Mouse (Mus musculus): ENCODE results near the gene Nr2f6. TPM values are rescaled to one million over a fixed set of nuclear protein-coding genes. Genes with fewer than 3 reads are reported as not detected.

Gene Nr2f6
- 68.9 and 78.6 TPM in 2 replicates for polyA plus RNA-seq (2014; fragmentation: Nextera tagmentation; extraction: Ambion mirVana)

- peak; percentile 83 for DNase-seq (ENCODE audit: low spot score)
- peak within 1 kb of the TSS; percentile 92 for H3K4me3 ChIP-seq (ENCODE audit: low read depth, low read length)
- H3K27ac ChIP-seq (replicated peaks; ENCODE audit: low read depth, low read length) = peak within 1 kb of the TSS; percentile 91
- under 1% methylated on average over 60 of the region's 89 CpGs for whole genome bisulfite sequencing
- H3K27me3 ChIP-seq (ENCODE audit: control insufficient read depth, insufficient read depth, low read length) = no peaks in the 10 kb centered on the region
- peak; percentile 8; the same call in 1 of the 2 replicates for ATAC-seq (ENCODE audit: insufficient number of reproducible peaks, low FRiP score, low TSS enrichment, low read depth)
- H3K9me3 ChIP-seq (ENCODE audit: control insufficient read depth, low read length) = no peaks in the 10 kb centered on the region
- H3K36me3 ChIP-seq (ENCODE audit: control insufficient read depth, insufficient read depth, low read length) = peaks cover 7% of the 10 kb centered on the region; the same call in 1 of the 2 replicates
- peak within 1 kb of the TSS; percentile 90 for H3K9ac ChIP-seq (ENCODE audit: low read length)
- H3K4me2 ChIP-seq (ENCODE audit: low read depth, severe bottlenecking) = peak within 1 kb of the TSS; percentile 98
- peaks cover 25% of the 10 kb centered on the region for H3K4me1 ChIP-seq (ENCODE audit: control insufficient read depth, insufficient read depth, low read length)
Observed at GRCm38 (mm10) chr8:71381421-71381970, at the start of gene Nr2f6. Gene Nr2f6, minus strand, starts transcription at chr8:71381960.

- H3K4me1 ChIP-seq (ENCODE audit: control insufficient read depth, insufficient read depth, low read length) = no peaks in the 10 kb centered on the region
- no peaks in the 10 kb centered on the region for H3K36me3 ChIP-seq (ENCODE audit: control insufficient read depth, insufficient read depth, low read length)
- no peaks in the 10 kb centered on the region for H3K9me3 ChIP-seq (ENCODE audit: control insufficient read depth, low read length)
- no peak overlapping the region for H3K4me2 ChIP-seq (ENCODE audit: low read depth, severe bottlenecking)
- ATAC-seq (ENCODE audit: insufficient number of reproducible peaks, low FRiP score, low TSS enrichment, low read depth) (no peak), DNase-seq (ENCODE audit: low spot score) (no peak)
- no peak overlapping the region for H3K4me3 ChIP-seq (ENCODE audit: low read depth, low read length)
- no peak overlapping the region for H3K27ac ChIP-seq (replicated peaks; ENCODE audit: low read depth, low read length)
- no peak overlapping the region for H3K9ac ChIP-seq (ENCODE audit: low read length)
- H3K27me3 ChIP-seq (ENCODE audit: control insufficient read depth, insufficient read depth, low read length) = no peaks in the 10 kb centered on the region
Observed at GRCm38 (mm10) chr8:71422121-71422520, 40.4 kb upstream of the Nr2f6 start.

- Histone ChIP-seq H3K27me3 (ENCODE audit: control insufficient read depth, insufficient read depth, low read length) (no peaks in the 10 kb centered on the region), H3K9me3 (ENCODE audit: control insufficient read depth, low read length) (no peaks in the 10 kb centered on the region), H3K4me2 (ENCODE audit: low read depth, severe bottlenecking) (no peak overlapping the region), H3K4me1 (ENCODE audit: control insufficient read depth, insufficient read depth, low read length) (no peaks in the 10 kb centered on the region), H3K4me3 (ENCODE audit: low read depth, low read length) (no peak overlapping the region), H3K36me3 (ENCODE audit: control insufficient read depth, insufficient read depth, low read length) (peaks cover 10% of the 10 kb centered on the region; the same call in 1 of the 2 replicates), H3K9ac (ENCODE audit: low read length) (no peak overlapping the region), H3K27ac (replicated peaks; ENCODE audit: low read depth, low read length) (no peak overlapping the region)
- DNase-seq (ENCODE audit: low spot score) = no peak
- no peak for ATAC-seq (ENCODE audit: insufficient number of reproducible peaks, low FRiP score, low TSS enrichment, low read depth)
- WGBS = 57% methylated on average over 11 of the region's 11 CpGs
Observed at GRCm38 (mm10) chr8:71411535-71412273, 29.9 kb upstream of the Nr2f6 start.

GRCm38 (mm10) chr8:71408231-71408630 lies 26.5 kb upstream of the Nr2f6 start:
- no peak overlapping the region for H3K4me3 ChIP-seq (ENCODE audit: low read depth, low read length)
- 94% methylated on average over 4 of the region's 4 CpGs for WGBS
- no peak for DNase-seq (ENCODE audit: low spot score)
- H3K9me3 ChIP-seq (ENCODE audit: control insufficient read depth, low read length) = no peaks in the 10 kb centered on the region
- ATAC-seq (ENCODE audit: insufficient number of reproducible peaks, low FRiP score, low TSS enrichment, low read depth) = no peak
- peaks cover 4% of the 10 kb centered on the region; the same call in 1 of the 2 replicates for H3K4me1 ChIP-seq (ENCODE audit: control insufficient read depth, insufficient read depth, low read length)
- H3K9ac ChIP-seq (ENCODE audit: low read length) = no peak overlapping the region
- no peak overlapping the region for H3K27ac ChIP-seq (replicated peaks; ENCODE audit: low read depth, low read length)
- no peaks in the 10 kb centered on the region for H3K27me3 ChIP-seq (ENCODE audit: control insufficient read depth, insufficient read depth, low read length)
- H3K4me2 ChIP-seq (ENCODE audit: low read depth, severe bottlenecking) = no peak overlapping the region
- peaks cover 10% of the 10 kb centered on the region; the same call in 1 of the 2 replicates for H3K36me3 ChIP-seq (ENCODE audit: control insufficient read depth, insufficient read depth, low read length)

GRCm38 (mm10) chr8:71407441-71407840 lies 25.7 kb upstream of the Nr2f6 start:
- H3K9ac ChIP-seq (ENCODE audit: low read length) = 0 out of 2 replicates have a peak overlapping the region, but pooled peaks have one; percentile 7
- peaks cover 10% of the 10 kb centered on the region; the same call in 1 of the 2 replicates for H3K36me3 ChIP-seq (ENCODE audit: control insufficient read depth, insufficient read depth, low read length)
- no peak overlapping the region for H3K27ac ChIP-seq (replicated peaks; ENCODE audit: low read depth, low read length)
- H3K9me3 ChIP-seq (ENCODE audit: control insufficient read depth, low read length) = no peaks in the 10 kb centered on the region
- peaks cover 4% of the 10 kb centered on the region; the same call in 1 of the 2 replicates for H3K4me1 ChIP-seq (ENCODE audit: control insufficient read depth, insufficient read depth, low read length)
- no peak overlapping the region for H3K4me2 ChIP-seq (ENCODE audit: low read depth, severe bottlenecking)
- peak; percentile 21 for DNase-seq (ENCODE audit: low spot score)
- H3K27me3 ChIP-seq (ENCODE audit: control insufficient read depth, insufficient read depth, low read length) = no peaks in the 10 kb centered on the region
- 94% methylated on average over 14 of the region's 14 CpGs for whole genome bisulfite sequencing
- no peak for ATAC-seq (ENCODE audit: insufficient number of reproducible peaks, low FRiP score, low TSS enrichment, low read depth)
- H3K4me3 ChIP-seq (ENCODE audit: low read depth, low read length) = no peak overlapping the region; the same call in 1 of the 2 replicates

GRCm38 (mm10) chr8:71406099-71407015 lies 24.6 kb upstream of the Nr2f6 start:
- Histone ChIP-seq H3K27me3 (ENCODE audit: control insufficient read depth, insufficient read depth, low read length) (no peaks in the 10 kb centered on the region), H3K36me3 (ENCODE audit: control insufficient read depth, insufficient read depth, low read length) (peaks cover 10% of the 10 kb centered on the region; the same call in 1 of the 2 replicates), H3K9me3 (ENCODE audit: control insufficient read depth, low read length) (no peaks in the 10 kb centered on the region), H3K4me1 (ENCODE audit: control insufficient read depth, insufficient read depth, low read length) (peaks cover 4% of the 10 kb centered on the region; the same call in 1 of the 2 replicates), H3K27ac (replicated peaks; ENCODE audit: low read depth, low read length) (peak overlapping the region; percentile 44), H3K4me3 (ENCODE audit: low read depth, low read length) (peak overlapping the region; percentile 81), H3K4me2 (ENCODE audit: low read depth, severe bottlenecking) (peak overlapping the region; percentile 93), H3K9ac (ENCODE audit: low read length) (peak overlapping the region; percentile 69)
- DNase-seq (ENCODE audit: low spot score) = peak; percentile 89
- ATAC-seq (ENCODE audit: insufficient number of reproducible peaks, low FRiP score, low TSS enrichment, low read depth) = peak; percentile 70
- under 1% methylated on average over 55 of the region's 55 CpGs for WGBS

GRCm38 (mm10) chr8:71405401-71406098 lies 23.8 kb upstream of the Nr2f6 start, which contains the start of gene Ankle1:
Gene Ankle1, plus strand, starts transcription at chr8:71406010.
- Histone ChIP-seq H3K9ac (ENCODE audit: low read length) (peak within 1 kb of the TSS; percentile 69), H3K4me3 (ENCODE audit: low read depth, low read length) (peak within 1 kb of the TSS; percentile 81), H3K4me2 (ENCODE audit: low read depth, severe bottlenecking) (peak within 1 kb of the TSS; percentile 93), H3K36me3 (ENCODE audit: control insufficient read depth, insufficient read depth, low read length) (peaks cover 10% of the 10 kb centered on the region; the same call in 1 of the 2 replicates), H3K27me3 (ENCODE audit: control insufficient read depth, insufficient read depth, low read length) (no peaks in the 10 kb centered on the region), H3K9me3 (ENCODE audit: control insufficient read depth, low read length) (no peaks in the 10 kb centered on the region), H3K4me1 (ENCODE audit: control insufficient read depth, insufficient read depth, low read length) (peaks cover 4% of the 10 kb centered on the region; the same call in 1 of the 2 replicates), H3K27ac (replicated peaks; ENCODE audit: low read depth, low read length) (peak within 1 kb of the TSS; percentile 44)
- ATAC-seq (ENCODE audit: insufficient number of reproducible peaks, low FRiP score, low TSS enrichment, low read depth) = peak; percentile 87
- 18% methylated on average over 33 of the region's 33 CpGs for WGBS
- DNase-seq (ENCODE audit: low spot score) = peak; percentile 99

Data from limb, embryonic 11.5 days (tissue).